Mouse (Mus musculus): ENCODE results near the gene Fam208a.
A peak's percentile ranks its signal among the peaks of the same experiment; 100 is the strongest.

The Fam208a gene

GRCm38 (mm10) chr14:27422301-27422700 lies 6.3 kb upstream of the Fam208a start:
- no peak for DNase-seq

GRCm38 (mm10) chr14:27428973-27429711 lies 508 bp downstream of the Fam208a start:
- DNase-seq = peak; percentile 69 to 71

GRCm38 (mm10) chr14:27430280-27430679 lies 1.6 kb downstream of the Fam208a start:
- no peak for DNase-seq

- DNase-seq = no peak
Measured at GRCm38 (mm10) chr14:27432064-27432463, 3.4 kb downstream of the Fam208a start.

GRCm38 (mm10) chr14:27436116-27436515 lies 7.5 kb downstream of the Fam208a start:
- DNase-seq = no peak

GRCm38 (mm10) chr14:27436826-27437225 lies 8.2 kb downstream of the Fam208a start:
- no peak for DNase-seq

GRCm38 (mm10) chr14:27440921-27441320 lies 12.3 kb downstream of the Fam208a start:
- DNase-seq = no peak

GRCm38 (mm10) chr14:27444851-27445281 lies 16.2 kb downstream of the Fam208a start:
- DNase-seq = no peak

GRCm38 (mm10) chr14:27446963-27447362 lies 18.3 kb downstream of the Fam208a start:
- no peak for DNase-seq

- no peak for DNase-seq
Measured at GRCm38 (mm10) chr14:27491399-27491798, 62.8 kb downstream of the Fam208a start.

GRCm38 (mm10) chr14:27493516-27493915 lies 64.9 kb downstream of the Fam208a start:
- no peak for DNase-seq

- DNase-seq = no peak
Measured at GRCm38 (mm10) chr14:27501096-27501495, 72.5 kb downstream of the Fam208a start.

- peak; percentile 95 to 99 for DNase-seq
Measured at GRCm38 (mm10) chr14:27507894-27508643, 79.4 kb downstream of the Fam208a start, which contains the start of gene Ccdc66. Gene Ccdc66, minus strand, starts transcription at chr14:27508460.

GRCm38 (mm10) chr14:27508644-27509301 lies 80.1 kb downstream of the Fam208a start:
- no peak for DNase-seq

GRCm38 (mm10) chr14:27524541-27524940 lies 95.9 kb downstream of the Fam208a start:
- no peak for DNase-seq

All from spleen, adult 18-20 months (tissue).